Mouse (Mus musculus): ENCODE data around the gene Vti1a. TPM values are rescaled to one million over a fixed set of nuclear protein-coding genes. Genes with fewer than 3 reads are reported as not detected.

Vti1a gene
- total RNA-seq, 2 experiments from 2014 or later = 16.0 to 16.2 TPM

DNA sequence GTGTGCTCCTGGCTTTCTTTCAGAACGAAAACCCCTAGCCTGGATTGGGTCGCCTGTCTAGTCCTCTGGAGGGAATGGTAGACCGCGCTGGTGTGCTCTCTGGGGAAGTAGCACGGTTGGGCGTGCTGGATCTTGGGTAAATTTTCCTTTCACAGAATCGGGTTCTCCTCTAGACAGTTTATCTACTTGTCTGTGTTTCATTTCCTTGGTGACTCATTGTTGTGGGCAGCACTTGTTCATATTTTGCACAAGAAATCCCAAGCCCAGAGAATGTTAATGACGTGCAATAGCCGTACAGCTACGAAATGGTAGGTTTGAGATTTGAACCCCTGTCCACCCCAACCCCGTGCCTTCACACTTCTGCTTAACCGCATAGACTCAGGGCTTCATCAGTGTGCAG lies 145.9 kb downstream of the Vti1a start:
- DNase-seq = no peak

DNA sequence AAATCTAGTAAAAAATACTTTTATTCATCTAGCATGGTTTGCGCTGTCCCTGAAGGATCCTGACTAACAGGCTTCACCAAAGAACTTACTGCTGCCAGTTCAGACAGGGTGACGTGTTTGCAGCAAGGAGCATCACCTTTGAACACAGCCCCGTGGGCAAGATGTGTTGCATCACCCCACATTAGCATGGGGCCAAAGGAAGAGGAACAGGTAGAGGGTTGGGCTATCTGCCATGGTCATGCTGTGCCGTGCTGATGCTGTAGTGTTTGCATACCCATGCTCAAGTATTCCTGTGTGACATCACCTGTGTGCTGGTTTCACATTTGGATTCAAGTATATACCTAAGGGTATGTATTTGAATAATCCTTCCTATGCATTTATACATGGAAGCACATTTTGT lies 147.6 kb downstream of the Vti1a start:
- no peak for DNase-seq

DNA sequence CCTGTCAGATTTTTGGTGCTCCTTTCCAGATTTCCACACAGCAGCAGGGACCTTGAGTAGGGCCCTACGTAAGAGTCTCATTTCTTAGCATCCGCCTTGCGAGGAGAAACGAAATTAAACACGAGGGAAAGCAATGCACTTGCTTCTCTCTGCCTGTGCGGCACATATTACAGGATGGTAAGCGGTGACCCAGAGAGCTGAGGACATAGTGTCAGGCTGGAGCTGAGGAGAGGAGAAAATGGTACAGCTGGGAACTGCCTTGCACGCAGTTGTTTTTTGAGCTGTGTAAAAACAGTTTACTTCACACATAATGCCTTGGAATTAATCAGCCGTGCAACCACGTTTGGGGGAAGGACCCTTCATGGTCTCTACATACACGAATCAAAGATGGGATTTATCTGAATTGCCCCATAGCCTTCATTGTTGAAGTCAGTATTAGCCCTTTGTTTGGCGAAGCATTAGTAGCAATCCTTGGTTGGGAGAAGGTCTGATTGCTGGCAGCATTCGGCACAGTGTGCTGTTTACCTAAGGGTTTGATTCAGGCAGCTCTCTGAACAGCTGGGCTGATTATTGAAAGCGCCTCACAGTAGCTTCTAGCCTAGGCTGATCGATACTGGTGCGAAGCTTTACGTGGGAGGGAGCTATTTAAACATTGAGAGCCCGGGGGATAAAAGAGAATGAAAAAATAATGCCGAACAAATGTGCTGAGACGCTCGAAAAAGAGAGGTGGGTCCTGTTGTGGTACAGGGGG lies 153.4 kb downstream of the Vti1a start:
- no peak for DNase-seq

DNA sequence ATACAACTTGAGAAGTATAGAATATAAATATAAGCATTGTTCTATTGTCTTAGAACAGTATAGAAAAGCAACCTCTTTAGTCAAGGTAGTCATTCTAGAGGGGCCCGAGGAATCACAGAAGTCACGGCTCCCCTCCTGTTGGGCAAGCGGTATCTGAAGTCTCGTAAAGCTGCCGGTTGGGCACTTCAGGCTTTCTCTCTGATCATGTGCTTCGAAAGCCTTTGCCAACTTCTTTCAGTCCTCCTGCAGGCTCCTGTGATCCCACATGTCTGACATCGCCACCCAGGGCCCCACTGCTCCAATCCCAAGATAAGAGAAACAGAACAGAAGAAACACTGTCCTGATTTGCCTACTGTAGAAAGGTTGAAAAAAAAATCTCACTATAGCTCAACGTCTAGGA lies 156.5 kb downstream of the Vti1a start:
- DNase-seq = no peak

DNA sequence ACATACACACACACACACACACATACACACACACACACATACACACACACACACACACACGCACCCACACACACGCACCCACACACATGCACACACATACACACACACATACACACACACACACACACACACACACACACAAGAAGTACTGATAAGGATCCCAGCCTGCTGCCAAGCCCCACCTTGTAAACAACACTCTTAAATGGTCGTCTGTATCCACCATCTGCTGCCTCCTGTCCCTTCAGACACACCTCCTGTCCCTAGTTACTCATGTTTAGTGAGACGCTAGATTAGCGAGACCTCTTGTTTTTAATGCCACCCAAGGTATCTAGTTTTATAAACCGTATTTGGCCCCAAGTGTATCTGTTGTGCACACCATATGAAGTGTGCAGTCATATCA lies 158.1 kb downstream of the Vti1a start:
- DNase-seq = no peak

DNA sequence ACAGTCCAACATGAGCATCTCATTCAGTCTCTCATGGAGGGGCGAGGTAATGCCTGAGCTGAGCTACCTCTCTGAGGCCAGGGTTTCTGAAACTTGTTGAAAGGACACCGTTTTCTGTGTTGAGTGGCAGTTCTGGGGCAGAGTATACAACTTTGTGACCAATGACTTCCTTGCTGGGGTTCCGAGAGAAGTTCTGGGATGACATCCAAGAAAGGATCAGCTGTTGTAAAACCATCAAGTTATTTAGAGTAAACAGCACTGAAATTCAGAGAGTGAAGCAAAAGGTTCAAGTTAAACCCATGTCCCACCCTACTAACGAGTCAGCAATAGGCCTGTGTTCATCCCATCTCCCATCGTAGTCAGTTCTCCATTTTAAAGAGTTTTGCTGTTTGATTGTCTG lies 164.4 kb downstream of the Vti1a start:
- no peak for DNase-seq

DNA sequence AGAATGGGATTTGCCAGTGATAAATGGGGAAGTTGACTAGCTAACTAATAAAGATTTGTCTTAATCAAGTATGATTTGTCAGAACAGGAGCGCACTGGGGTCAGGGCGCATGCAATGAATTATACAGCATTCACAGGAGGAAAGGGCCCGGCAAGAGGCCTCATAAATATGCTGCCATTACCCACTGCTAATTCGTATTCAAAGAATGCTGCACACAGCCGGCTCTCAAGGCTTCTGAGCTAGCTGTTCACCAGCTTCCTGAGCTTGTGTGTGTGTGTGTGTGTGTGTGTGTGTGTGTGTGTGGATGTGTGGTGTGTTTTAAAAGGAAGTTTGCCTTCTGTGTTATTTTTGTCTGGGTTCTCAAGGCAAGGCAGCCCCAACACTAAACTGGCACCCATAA lies 165.2 kb downstream of the Vti1a start:
- DNase-seq = no peak

DNA sequence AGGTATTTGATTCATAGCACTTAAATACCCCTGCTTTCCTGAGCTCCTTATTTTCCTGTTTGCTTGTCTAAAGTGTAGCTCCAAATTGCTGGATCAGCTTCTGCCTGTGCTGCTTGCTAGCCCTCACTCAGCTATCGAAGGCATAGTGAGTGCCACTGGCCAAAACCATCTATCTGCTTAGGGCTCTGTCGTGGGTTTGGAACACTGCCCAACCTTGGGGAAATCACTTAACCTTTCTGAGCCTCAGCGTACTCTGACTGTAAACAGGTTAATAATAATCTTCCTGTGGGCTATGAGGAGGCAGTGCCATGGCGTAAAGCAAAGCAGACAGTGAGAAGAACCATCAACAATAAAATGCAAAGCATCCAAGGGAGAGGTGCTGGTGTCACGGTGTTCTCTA lies 167.4 kb downstream of the Vti1a start:
- DNase-seq = no peak

DNA sequence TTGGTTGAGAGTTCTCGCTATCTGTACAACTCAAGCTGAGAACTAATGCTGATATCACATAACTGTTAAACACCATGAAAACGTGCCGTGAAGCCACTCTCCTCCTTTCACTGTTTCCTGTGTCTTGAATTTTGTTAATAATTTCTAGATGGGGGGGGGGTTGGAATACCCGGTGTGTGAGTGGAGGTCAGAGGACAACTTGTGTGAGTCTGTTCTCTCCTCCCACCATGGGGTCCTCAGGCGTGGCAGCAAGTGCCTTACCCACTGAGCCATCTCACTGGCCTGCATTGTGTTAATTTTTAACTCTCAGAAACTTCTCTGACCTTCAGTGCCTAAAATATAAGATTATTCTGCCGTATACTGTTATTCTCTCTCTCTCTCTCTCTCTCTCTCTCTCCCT lies 168.5 kb downstream of the Vti1a start:
- no peak for DNase-seq

DNA sequence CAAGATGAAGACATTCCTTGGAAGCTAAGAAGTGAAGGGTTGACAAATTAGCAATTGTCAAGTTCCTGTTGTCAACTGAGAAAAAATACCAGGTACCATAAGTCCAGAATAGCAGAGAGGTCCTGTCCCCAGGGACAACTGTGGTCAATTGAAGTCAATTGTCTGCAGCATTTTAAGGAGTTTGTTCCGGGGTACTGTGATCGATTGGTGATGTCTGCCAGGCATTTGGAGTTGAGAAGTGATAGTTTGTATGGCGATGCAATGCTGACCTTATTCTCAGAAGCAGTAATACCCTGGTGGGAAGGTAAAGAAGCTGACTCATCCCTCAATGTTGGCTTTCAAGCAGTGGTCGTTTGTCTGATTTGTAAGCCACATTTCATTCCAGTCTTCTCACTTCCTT lies 170.4 kb downstream of the Vti1a start:
- no peak for DNase-seq

DNA sequence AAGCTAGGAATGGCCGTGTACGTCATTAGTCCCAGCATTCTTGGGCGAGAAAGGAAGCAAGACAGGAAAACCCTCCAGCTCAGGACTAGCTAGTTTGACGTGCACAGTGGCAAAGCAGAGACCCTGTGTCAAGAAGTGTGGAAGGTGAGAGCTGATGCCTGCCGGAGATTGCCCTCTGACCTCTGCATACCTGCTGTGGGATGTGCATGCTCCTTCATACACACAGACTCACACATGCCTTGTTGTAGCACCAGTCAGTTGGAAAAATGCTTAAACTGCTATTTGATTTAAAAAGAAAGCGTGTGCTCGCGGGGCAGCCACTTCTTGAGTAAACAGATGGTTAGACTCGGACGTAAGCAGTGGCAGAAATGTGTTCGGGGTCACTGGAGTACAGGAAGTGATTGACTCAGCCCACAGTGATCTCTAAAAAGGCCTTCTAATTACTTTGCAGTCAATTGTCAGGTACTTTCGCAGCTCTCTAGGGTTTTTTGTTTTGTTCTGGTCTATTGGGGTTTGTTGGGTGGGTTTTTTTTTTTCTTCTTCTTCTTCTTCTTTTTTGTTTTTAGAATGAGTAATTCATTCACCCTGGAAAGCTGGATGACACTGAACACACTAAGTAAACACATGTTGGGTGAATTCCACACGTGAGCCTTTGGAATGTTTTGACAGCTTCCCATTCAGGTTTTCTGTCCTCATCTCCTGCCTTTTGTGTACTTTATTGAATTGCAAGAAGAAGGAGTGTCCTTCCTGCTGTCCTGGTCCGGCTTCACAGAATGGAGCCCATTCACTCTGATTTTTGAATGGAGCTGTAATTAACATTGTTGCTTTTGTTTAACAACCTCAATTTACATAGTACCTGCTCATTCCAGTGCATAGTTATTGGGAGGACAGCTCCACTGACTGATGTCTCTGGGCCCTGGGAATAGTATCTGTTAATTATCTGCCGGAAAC lies 175.3 kb downstream of the Vti1a start:
- DNase-seq = no peak

DNA sequence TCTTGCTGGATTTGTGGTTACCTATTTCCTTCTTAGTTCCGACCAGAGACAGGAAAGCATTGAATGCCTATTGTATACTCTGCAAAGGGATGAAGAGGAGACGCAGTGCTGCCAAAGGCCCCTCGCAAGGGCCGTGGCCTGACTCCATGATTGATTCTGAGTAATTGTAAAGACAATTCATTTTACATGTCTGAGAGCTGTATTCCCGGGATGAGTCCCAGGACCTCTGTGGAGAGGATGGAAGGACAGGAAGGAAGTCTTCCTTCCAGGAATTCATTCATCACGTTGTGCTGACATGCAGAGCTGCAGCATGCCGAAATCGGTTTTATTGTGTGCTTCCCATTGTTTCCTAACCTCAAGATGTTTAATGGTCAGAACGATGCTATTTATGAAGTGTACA lies 180.2 kb downstream of the Vti1a start:
- DNase-seq = no peak

DNA sequence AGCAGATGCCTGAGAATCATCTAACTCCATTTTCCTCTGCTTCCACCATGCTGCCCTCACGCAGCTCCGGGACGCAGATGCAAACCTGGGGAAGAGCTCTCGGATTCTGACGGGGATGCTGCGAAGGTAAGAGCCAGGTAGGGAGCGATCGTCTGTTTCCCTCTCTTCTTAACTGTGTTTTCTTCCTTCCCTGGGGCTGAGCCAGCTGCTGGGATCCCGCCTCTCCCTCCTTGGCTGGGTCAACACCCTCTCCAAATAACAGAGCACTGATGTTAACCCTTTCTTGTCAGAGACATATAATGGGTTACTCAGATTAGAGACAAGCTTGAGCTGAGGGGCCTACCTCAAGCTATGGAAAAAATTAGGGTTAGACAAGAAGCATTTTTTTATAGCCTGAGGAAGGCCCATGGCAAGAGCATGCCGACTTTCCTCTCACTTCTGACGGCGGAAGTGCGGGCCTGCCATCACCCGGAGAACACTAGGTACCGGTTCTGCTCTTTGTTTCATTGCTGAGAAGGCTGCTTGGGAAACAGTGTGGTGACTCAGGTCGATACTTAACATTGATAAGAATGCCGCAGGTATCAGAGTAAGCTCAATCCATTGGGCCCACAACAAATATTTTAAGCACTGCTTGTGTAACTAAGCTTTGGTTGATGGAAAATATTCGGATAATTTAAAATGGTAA lies 183.2 kb downstream of the Vti1a start:
- no peak for DNase-seq

DNA sequence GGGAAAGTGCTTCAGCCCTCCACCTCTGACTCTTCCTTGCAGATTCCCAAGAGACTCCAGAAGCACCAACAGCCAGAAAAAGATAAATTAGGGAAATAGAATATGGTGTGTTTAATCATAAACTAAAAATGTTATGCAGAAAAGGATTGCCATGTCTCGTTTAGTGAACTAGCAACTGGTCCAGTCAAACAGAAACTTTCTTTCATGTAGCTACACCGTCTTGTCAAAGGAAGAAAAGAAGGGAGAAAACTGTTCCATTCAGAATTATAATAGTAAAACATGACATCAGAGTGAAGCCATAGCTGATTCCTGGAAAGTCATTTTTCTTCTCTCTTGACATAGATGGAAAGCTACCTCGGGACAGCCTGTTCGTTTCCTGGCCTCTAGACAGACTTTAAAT lies 185.9 kb downstream of the Vti1a start:
- no peak for DNase-seq

DNA sequence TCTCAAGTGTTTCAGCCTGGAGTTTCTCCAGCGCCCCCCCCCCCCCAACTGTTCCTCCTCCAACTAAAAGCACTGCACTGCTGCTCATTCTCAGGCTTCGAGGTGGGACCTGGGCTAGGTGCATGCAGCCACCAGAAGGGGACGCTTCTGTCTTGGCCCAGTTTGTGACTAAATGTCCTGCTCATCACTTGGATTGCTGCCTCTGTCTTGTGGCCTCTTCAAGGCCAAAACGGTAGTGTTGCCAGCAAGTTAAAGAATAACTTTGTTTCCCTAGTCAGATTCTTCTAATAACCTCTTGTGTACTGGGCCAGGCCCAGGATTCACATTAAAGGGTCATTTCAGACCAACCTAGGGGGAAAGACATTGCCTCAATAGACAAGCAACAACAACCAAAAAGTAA lies 187.7 kb downstream of the Vti1a start:
- peak; percentile 12 for DNase-seq

DNA sequence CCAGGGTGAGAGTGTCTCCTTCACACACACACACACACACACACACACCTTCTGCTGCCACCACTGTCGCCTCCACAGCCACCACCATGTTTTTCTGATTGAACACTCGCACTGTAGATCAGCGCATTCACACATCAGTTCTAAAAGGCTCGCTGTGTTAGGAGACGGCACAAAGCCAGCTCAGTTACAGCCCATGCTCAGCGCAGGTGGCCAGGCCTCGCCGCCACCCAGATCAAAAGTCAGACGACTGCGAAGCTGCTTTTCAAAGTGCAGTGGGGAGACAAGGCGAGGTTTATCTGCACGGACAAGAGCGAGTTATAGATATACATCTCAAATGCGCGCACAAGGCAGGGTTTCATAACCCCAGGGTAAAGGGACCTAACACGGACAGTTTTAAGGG lies 191.7 kb downstream of the Vti1a start:
- DNase-seq = no peak

DNA sequence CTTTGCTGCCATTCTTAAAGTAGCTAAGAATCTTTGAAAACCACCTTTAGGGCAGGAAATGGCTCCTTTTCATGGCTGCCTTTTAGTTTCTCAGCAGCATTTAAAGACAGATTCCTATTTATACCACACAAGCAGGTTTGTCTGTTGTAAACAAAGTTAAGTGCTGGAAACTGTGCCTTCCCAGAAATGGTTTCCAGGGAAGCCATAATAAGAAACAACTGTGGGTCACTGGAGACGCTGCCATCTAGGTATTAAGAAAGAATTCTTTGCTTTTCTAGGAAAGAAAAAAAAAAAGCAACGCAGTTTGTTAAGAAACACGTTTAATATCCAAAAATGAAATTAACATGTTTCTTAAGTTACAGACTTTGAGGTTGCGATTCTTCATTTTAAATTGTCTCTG lies 192.1 kb downstream of the Vti1a start:
- no peak for DNase-seq

DNA sequence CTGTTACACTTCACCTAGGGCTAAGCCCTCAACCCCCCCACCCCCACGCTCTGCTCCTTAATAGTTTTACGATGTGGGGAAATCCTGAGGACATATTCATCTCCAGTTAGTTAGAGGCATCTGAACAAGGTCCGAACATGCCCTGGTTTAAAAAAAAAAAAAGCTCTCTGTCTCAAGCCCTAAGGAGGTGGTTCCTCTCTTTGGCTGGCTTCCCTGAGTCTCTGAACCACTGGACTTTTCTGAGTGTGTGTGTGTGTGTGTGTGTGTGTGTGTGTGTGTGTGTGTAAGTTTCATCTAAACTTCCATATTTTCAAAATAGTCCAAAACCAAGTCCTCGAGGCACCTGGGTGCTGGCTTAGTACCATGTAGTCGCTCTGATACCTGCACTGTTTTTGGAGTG lies 192.9 kb downstream of the Vti1a start:
- no peak for DNase-seq

DNA sequence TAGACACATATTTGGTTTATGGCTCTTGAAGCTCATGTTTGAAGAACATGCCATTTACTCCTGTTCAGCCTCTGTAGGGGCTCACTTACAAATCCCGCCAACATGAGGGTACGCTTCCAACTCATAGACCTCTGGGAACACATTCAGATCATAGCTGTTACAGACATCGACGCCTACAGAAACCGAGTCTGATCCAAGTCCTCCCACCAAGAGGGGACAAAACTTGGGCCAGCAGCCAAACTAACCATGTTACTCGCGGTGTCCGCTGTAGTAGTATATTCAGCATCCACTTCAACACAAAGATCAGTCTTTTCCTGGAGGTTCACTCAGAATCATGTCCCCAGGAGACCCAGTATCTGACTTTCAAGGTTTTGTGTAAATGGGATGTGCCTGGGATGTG lies 193.5 kb downstream of the Vti1a start:
- no peak for DNase-seq

DNA sequence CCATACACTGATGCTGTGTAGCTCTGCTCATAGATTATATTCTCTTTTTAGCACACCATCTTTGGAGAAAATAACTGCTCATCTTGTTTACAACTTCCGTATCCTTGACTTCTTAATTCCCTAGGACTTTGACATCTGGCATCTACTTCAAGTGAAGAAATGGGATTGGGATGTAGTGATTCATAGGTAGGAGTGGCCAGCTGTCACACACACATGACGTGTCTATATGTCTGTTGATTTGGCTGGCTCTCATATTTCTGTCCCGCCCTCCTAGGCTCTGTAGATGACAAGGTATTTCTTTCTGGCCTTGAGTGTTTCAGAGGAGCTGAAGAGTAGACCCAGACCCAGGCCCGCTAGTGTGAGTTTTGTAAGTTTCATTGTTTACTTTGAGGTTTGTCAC lies 197.8 kb downstream of the Vti1a start:
- DNase-seq = no peak

DNA sequence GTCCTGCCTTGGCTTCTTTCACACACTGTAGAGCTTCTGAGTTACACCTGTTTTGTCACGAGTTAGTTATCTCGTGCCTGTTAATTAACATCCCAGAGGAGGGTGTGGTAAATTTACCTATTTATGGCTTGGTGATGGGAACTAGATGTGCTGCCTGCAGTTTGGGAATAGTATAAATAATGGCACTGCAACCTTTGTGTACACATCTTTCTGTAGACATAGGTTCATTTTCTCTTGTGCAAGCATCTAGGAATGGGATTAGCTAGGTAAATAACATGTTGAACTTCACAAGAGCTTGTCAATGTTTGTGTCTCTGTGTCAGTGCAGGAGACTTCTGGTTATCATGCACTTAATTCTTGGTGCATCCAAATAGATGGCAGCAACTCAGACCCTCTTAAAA lies 204.1 kb downstream of the Vti1a start:
- DNase-seq = no peak

DNA sequence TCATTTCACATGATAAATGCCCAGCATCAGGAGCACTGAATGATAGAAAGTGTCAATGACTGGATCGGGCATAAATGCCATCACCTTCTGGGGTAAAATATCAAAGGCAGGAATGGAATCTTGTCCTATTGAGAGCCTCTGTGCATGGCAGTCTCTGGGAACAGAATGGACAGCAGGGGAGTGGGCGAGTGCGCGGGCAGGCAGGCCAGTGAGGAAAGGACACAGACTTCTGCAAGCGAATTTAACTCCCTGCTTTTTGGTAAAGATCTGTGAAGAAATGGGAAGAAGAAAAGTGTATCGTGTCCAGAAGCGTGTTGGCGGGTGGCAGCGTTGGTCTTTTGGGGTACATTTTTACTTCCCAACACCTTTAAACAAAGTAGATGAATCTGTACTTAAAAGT lies 207.2 kb downstream of the Vti1a start:
- DNase-seq = no peak

DNA sequence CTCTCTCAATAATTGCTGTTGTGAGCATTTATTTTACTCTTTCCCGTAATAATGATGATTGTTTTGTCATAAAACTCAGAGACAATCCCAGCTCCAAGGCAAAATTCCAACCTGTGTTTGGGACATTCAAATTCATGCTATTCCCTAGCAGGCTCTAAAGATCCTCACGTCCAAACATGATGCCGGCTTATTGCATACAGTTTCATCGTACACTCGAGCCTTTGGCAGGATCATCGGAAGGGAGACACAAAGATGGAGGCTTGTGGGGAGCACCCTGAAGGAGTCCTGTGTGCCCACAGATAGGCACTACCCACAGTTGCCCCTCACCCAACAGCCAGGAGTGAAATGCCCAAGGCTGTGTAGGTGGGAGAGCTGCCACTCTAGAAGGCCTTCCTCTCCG lies 208.3 kb downstream of the Vti1a start:
- no peak for DNase-seq
